Mouse (Mus musculus) spleen, postnatal 10 days (tissue): Measurements from ENCODE around the gene Snx29.

Experiments used
- DNase-seq, 2 experiments: peaks; one replicate each; pipeline ENCODE4 v3.0.0; 2021 to 2022; ENCODE audit warnings: low spot score in 2 of 2

The Snx29 gene

DNA sequence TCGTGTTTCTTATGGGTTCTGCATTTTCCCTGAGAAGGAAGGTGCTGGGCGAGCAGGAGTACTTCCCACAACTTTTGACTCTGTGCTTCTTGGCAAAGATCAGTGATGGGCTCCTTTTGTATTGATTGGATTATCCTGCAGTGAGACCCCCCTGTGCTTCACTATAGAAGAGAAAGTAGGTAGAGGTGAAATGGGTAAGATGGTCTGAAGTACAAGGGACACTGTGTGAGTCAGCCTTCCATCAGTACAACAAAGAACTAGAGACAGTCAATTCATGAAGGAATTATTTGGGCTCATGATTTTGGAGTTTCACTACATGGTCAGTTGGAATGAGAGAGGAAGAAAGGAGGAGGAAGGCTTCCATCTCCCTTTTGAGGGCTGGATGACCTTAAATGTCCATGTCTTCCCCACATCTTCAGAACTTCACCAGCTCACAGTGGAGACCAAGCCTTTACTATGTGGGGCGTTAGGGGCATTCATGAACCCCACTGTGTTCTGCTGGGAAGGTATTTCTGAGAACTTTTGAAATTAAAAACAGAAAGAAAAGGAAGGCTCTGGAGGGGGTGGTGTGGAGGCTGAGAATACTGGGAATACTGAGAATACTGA is 363.1 kb downstream of the Snx29 start:
- DNase-seq, result no peak

DNA sequence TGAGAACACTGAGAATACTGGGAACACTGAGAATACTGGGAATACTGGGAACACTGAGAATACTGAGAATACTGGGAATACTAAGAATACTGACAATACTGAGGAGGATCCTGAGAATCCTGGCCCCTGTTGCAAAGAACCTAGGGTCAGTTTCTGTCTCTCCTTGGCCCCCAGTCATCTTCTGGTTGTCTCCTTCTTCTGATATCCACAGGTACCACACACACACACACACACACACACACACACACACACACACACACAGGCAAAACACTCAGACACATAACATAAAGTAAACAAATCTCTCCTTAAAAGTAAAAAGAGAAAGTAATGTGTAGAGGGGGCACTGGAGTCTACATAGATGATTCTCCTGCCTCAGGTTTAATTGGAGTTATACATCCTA is 365.1 kb downstream of the Snx29 start:
- DNase-seq, result no peak

DNA sequence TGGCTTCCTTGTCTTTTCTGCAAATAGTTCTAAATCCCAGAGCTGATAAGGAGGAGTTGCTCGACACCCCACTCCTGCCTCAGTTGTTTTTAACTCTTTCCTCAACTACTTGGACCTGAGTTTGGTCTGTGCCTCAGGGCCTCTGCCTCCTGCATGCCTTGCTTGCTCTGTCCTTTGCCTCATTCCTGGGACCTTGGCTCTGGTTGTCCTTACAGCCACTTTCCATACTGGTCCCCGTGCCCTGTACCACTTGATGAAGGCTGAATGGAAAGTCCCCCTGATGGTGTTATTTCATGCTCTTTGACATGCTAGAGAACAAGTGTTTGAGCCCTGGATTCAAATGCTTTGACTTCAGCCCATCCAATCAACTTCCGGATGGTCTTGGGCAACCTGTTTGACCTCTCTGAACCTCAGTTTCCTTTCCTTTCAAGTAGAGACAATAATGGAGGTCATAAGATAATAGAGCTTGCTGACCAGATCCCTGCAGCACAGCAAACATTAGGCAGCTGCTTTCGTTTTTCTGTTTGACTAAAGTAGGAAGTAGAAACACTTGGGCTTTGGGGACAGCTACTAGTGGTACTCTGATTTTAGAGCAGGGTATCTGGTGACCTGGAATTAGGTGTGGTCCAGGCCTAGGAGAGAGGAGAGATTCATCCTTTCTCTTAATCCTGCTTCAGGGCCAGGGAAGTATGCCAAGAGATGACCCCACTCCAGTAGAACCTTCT is 365.7 kb downstream of the Snx29 start:
- DNase-seq, result no peak

- DNase-seq, result no peak
These were observed 367.4 kb downstream of the Snx29 start for GRCm38 (mm10) chr16:11690097-11690496.

GRCm38 (mm10) chr16:11690756-11691155 is 368.0 kb downstream of the Snx29 start:
- DNase-seq, result no peak

- no peak for DNase-seq
These were observed 368.9 kb downstream of the Snx29 start for GRCm38 (mm10) chr16:11691487-11692200.

GRCm38 (mm10) chr16:11692744-11693143 is 370.0 kb downstream of the Snx29 start:
- no peak for DNase-seq

- no peak for DNase-seq
These were observed 371.7 kb downstream of the Snx29 start for GRCm38 (mm10) chr16:11694386-11694785.

- DNase-seq, result no peak
These were observed 374.1 kb downstream of the Snx29 start for GRCm38 (mm10) chr16:11696767-11697166.

- DNase-seq, result no peak
These were observed 375.1 kb downstream of the Snx29 start for GRCm38 (mm10) chr16:11697710-11698357.

DNA sequence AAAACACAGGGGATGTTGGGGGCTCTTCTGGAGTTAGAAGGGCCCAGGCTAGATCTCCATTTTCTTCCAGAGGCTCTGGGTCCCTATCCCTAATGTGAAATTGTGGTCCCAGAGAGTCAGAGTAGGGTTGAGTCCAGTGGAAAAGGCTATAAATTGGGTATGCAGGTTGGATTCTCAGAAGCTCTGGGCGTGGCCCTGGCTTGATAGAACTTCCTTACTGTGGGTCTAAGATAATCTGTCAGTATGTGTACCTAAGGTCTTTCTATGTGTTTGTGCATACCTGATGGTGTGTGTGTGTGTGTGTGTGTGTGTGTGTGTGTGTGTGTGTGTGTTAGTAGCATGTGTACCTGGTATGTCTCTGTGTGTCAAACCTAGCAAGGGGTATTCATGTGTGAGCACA is 378.9 kb downstream of the Snx29 start:
- no peak for DNase-seq

GRCm38 (mm10) chr16:11704096-11704495 is 381.4 kb downstream of the Snx29 start:
- DNase-seq, result no peak

- DNase-seq, result no peak
These were observed 382.7 kb downstream of the Snx29 start for GRCm38 (mm10) chr16:11705456-11705855.

DNA sequence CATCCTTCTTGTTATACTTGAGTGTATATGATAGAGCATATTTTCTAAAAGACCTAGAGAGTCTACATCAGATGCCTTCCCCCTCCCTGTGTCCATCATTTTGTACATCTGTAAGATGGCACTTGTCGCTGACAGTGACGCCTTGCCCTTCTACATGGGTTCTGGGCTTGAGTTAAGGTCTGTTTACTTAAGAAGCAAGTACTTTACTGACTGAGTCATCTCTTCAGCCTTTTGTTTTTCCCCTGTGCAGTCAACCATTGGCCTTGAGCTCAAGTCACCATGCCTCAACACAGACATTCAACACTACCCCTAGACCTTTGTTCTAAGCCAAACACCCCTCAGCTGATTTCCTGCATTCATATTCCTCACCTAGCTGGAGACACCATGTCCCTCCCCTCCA is 385.4 kb downstream of the Snx29 start:
- no peak for DNase-seq

DNA sequence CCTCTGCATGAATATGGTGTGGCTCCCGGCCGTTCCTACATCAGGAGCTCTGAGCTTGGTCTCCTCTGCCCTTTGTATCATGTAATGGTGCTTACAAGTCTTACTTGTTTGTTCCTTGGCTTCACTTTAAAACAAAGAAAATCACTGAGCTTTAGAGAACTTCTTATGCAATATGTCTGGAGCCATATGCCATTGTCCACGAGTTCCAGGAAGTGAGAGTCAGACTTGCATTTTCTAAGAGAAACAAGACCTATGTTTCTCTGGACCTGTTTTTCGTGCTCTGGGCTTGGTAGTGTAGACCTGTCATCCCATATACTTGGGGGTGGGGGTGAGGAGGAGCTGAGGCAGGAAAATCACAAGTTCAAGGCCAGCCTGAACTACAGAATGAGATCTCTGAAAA is 386.7 kb downstream of the Snx29 start:
- DNase-seq, result no peak

- no peak for DNase-seq
These were observed 387.4 kb downstream of the Snx29 start for GRCm38 (mm10) chr16:11709999-11710667.

- DNase-seq, result no peak
These were observed 390.7 kb downstream of the Snx29 start for GRCm38 (mm10) chr16:11713265-11713865.

DNA sequence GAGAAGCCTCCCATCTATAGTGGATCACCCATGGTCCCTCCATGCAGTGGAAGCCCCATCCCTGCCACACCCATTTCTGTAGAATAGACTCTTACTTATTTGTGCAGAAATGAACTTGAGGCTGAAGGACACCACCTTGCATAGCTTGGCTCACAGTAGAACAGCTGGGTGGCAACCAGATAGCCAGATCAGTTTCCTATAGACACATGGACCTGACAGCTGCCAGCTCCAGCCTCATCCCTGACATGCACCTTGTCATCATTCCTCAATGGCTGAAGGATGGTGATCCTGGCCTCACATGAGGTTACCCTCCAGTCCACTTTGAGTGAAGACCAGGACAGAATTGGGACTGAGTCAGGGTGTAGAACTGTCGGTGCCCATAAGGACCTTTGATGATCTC is 394.2 kb downstream of the Snx29 start:
- no peak for DNase-seq

DNA sequence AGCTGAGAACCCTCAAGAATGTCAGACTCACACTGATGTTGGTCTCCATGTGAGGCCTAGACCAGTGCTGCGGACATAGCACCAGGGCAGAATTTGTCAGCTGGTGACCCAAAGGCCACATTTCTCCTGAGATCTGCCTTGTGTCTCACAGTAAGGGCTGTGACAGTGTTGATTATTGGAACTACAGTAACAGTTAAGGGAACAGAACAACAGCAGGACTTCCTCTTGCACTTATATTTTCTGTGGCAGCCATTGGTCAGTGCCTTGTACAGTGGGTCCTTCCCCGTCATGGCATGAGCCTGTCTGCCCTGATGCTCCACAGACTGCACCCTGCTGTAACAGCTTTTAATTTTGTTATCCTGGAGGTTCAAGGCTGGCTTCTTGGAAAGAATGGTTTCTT is 403.2 kb downstream of the Snx29 start:
- DNase-seq, result no peak

DNA sequence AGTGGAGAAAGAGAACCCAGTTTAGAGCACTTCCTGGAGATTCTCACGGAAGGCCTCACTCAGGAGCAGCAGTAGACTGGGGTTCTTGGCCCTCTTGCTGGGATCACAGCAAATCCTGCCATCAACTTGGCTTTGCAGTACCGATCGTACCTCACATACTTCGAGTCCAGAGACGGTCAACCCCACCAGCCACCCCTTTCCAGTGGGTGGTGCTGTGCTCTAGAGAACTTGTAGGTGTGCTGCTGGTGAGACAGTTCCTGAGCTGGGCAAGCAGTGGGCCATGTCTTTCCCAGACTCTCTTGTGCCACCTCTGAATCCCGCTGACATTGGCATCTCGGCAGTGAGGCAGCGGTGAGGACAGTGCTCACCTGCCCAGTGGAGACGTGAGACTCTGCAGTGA is 404.6 kb downstream of the Snx29 start:
- no peak for DNase-seq

DNA sequence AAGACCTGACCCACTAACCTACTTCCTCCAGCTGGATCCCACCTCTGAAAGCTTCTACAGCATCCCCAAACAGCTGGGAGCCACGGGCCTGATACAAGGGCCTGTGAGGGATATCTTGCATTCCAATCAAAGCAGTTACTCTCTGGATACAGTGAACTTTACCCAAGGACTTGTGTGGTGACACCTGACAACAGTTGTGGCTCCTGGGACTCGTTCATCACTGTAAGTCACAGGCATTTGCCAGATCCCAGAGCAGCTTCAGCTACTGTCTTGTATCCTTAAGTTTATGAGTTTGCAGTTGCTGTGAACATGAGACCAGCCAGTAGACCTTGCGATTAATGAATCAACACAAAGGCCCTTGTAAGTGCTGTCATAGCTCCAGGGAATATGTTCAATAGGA is 405.4 kb downstream of the Snx29 start:
- no peak for DNase-seq

DNA sequence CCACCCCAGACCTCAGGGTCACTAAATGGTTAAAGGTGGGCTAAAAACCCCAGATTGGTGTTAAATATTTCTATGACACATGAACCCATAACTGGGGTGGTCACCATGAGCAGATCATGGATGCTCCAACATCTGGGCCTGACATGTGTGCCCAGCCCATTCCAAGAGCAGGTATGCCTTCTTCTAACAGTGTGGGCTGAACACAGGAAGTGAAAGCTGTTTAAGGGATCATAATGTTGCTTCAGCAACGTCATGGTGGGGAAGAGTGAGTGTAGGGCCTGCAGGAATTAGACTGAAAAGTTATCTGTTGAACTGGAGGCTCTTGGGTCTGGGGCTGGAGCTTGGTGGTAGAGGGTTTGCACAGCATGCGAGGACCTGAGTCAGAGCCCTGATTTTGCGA is 405.9 kb downstream of the Snx29 start:
- DNase-seq, result no peak
